Comparison of ENCODE assay signal across 9 mouse cellular contexts in the genomic region with DNA sequence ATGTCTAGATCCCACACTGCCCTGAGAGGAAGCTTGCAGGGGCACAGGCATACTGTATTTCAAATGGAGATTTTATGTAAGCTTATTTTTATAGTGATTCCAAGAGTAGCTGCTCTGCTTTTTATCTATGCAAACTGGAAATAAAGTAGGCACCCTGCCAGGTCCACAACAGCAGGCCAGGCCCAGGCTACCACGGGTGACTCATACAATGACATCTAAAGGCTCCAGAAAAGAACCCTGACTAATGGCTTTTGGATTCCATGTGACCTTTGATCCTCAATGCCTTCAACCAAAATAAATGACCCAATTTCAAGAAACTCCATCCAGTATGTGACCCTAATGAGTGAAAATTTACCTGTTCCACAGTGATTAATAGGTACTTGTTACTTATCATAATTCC.
DNase-seq lines count a peak whose midpoint lies in the region; ATAC-seq and TF ChIP-seq lines count a peak whose summit lies in the region.
"Had no signal": no experiment of that assay in that cellular context is flagged by ENCODE, and none has a peak within 500 bp of the region (broad histone marks: within the 10 kb centered on the region; RNA-seq: fewer than 3 reads in every experiment).

No protein-coding gene starts in this region.

- intact Hi-C loops in gastrocnemius, adult 2 months (cut with DNase I): no loop called here

- no peak overlapping the region for H3K9ac ChIP-seq in kidney, embryonic 15.5 days
- H3K9ac ChIP-seq: embryonic facial prominence, embryonic 12.5 days had no signal

- 0 out of 2 replicates have a peak, but pooled peaks have one; percentile 33 for ATAC-seq in kidney, embryonic 15.5 days (replicated peaks; ENCODE audit: low FRiP score)

- no peak for TF ChIP-seq CTCF in gastrocnemius, adult 2 months (IDR thresholded peaks at IDR 0.05)

- H3K9me3 ChIP-seq in kidney, embryonic 15.5 days (replicated peaks): no peaks in the 10 kb centered on the region
- H3K9me3 ChIP-seq: embryonic facial prominence, embryonic 12.5 days had no signal

- peak; percentile 11 for DNase-seq in gastrocnemius, adult 18-20 months (ENCODE audit: low spot score)
- DNase-seq in gastrocnemius, adult 2 months: no peak
- peak; percentile 41 for DNase-seq in MEL-GATA-1-ER (ENCODE audit: extremely low read depth, low read depth)
- peak; percentile 51 to 72 for DNase-seq in cerebellum, postnatal 25 days
- DNase-seq in right cerebral cortex, postnatal 25 days: no peak
- DNase-seq in thymus, adult 18-20 months: no peak
- no peak for DNase-seq in spleen, adult 18-20 months

- peaks cover 13% of the 10 kb centered on the region for H3K36me3 ChIP-seq in kidney, embryonic 15.5 days
- H3K36me3 ChIP-seq: embryonic facial prominence, embryonic 12.5 days had no signal

- H3K4me1 ChIP-seq in kidney, embryonic 15.5 days: peaks cover 13% of the 10 kb centered on the region

- no peak overlapping the region for H3K4me3 ChIP-seq in gastrocnemius, adult 2 months
- no peak overlapping the region for H3K4me3 ChIP-seq in kidney, embryonic 15.5 days (replicated peaks)
- H3K4me3 ChIP-seq: embryonic facial prominence, embryonic 12.5 days had no signal

- no peak overlapping the region for H3K4me2 ChIP-seq in kidney, embryonic 15.5 days
- H3K4me2 ChIP-seq: embryonic facial prominence, embryonic 12.5 days had no signal

- no peaks in the 10 kb centered on the region for H3K27me3 ChIP-seq in kidney, embryonic 15.5 days
- H3K27me3 ChIP-seq: embryonic facial prominence, embryonic 12.5 days had no signal

- no peak overlapping the region for H3K27ac ChIP-seq in gastrocnemius, adult 2 months
- no peak overlapping the region for H3K27ac ChIP-seq in kidney, embryonic 15.5 days
- H3K27ac ChIP-seq: embryonic facial prominence, embryonic 12.5 days had no signal

- WGBS in kidney, embryonic 15.5 days: 24% methylated on average over 1 of the region's 1 CpGs

Comparison
In these comparisons a context has a peak if more than half of its experiments do, and no peak if none do; other contexts are left out.
1. DNase-seq: peak in gastrocnemius, adult 18-20 months (single experiment), MEL-GATA-1-ER (single experiment) and cerebellum, postnatal 25 days (2 of 2); none in gastrocnemius, adult 2 months (single experiment), right cerebral cortex, postnatal 25 days (single experiment), thymus, adult 18-20 months (0 of 2) and spleen, adult 18-20 months (0 of 2).